Mouse (Mus musculus) G1E (cell line): ENCODE measurements around the gene Tex38. TPM values are rescaled to one million over a fixed set of nuclear protein-coding genes. Genes with fewer than 3 reads are reported as not detected.

ENCODE experiments used
- ATAC-seq: 2 replicates; pipeline ENCODE4 v1.8.0; 2016; ENCODE audit warnings: mild to moderate bottlenecking; ENCODE audit not compliant: insufficient number of reproducible peaks, poor library complexity, low FRiP score, severe bottlenecking; ENCODE audit errors: extremely low read depth
- DNase-seq: peaks from one replicate; pipeline ENCODE4 v3.0.0; 2012; ENCODE audit warnings: low spot score
- H3K27me3 ChIP-seq: 2 replicates; pipeline ENCODE4 v1.6.1; 2012; ENCODE audit warnings: mild to moderate bottlenecking, low read length, inconsistent platforms; ENCODE audit not compliant: insufficient read depth
- H3K36me3 ChIP-seq: replicated peaks from 2 replicates; pipeline ENCODE3; 2012; ENCODE audit warnings: mild to moderate bottlenecking, inconsistent platforms
- H3K4me1 ChIP-seq: 2 replicates; pipeline ENCODE4 v1.6.1; 2012; ENCODE audit warnings: low read depth, low read length, inconsistent platforms, mixed read lengths; ENCODE audit not compliant: insufficient read depth
- H3K4me3 ChIP-seq: 2 replicates; pipeline ENCODE4 v1.5.1; 2012; ENCODE audit warnings: low read depth, mild to moderate bottlenecking, inconsistent platforms, low read length, moderate library complexity, mixed read lengths
- H3K9me3 ChIP-seq: replicated peaks from 2 replicates; pipeline ENCODE4 v1.6.1; 2012; ENCODE audit warnings: inconsistent platforms
- CTCF ChIP-seq: IDR thresholded peaks from 2 replicates; pipeline ENCODE4 v1.5.1; 2012; ENCODE audit warnings: low read depth, low read length, inconsistent platforms, mixed read lengths
- GATA1 ChIP-seq: IDR thresholded peaks from 2 replicates; pipeline ENCODE4 v1.6.1; 2012; ENCODE audit warnings: borderline replicate concordance, low read length, inconsistent platforms, mixed read lengths
- GATA2 ChIP-seq: IDR thresholded peaks from 2 replicates; pipeline ENCODE4 v1.6.1; 2012; ENCODE audit warnings: low read depth, low read length, inconsistent platforms, borderline replicate concordance
- POLR2AphosphoS5 ChIP-seq: IDR thresholded peaks from 2 replicates; pipeline ENCODE4 v1.6.1; 2012; ENCODE audit warnings: low read depth, low read length, inconsistent platforms; ENCODE audit not compliant: insufficient replicate concordance
- TAL1 ChIP-seq: conservative IDR thresholded peaks from 2 replicates; pipeline ENCODE4 v1.6.1; 2012; ENCODE audit warnings: low read depth, low read length, inconsistent platforms, mixed read lengths
- polyA plus RNA-seq: library from polyadenylated mRNA; stranded (reverse); fragments of >175 nt; gene quantifications from 2 replicates; pipeline ENCODE4 v1.2.3, GENCODE M21; 2012
- total RNA-seq, 2 experiments: library from RNA; stranded (forward) in 1 of 2; stranded (reverse) in 1 of 2; fragments of 200-1000 nt in 1 of 2; fragments of >200 nt in 1 of 2; fragmentation: Nextera tagmentation in 1 of 2; gene quantifications; 2 replicates each; pipeline ENCODE4 v1.2.3; 2014 to 2017

Tex38 gene
- total and polyA plus RNA-seq, 3 experiments: not detected

GRCm38 (mm10) chr4:115824178-115824577, 43.4 kb upstream of the Tex38 start:
- no peak for DNase-seq
- H3K4me3 ChIP-seq: no peak overlapping the region
- TF ChIP-seq CTCF (no peak), GATA1 (no peak), TAL1 (no peak), POLR2AphosphoS5 (no peak), GATA2 (no peak)
- H3K4me1 ChIP-seq: peaks cover 42% of the 10 kb centered on the region
- ATAC-seq: no peak
- peaks cover 2% of the 10 kb centered on the region; the same call in 1 of the 2 replicates for H3K27me3 ChIP-seq
- H3K36me3 ChIP-seq: peaks cover 14% of the 10 kb centered on the region
- H3K9me3 ChIP-seq: no peaks in the 10 kb centered on the region

DNA sequence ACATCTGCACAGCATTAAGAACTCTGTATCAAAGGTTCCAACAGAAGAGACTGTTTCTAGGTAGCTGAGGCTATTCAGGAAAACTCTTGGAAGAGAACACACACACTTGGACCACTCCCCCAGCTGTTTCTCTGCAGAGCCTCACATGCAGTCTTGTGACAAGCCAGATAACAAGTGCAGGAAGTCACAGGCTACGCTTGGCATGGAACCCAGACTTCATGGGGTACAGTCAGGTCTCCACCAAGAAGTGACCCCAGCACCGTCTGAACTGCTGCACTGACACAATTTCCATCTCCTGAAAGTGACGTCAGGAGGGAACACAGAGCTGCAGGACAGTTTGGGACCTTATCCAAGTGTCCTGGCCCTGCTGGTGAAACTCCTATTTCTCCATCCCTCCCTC, 41.1 kb upstream of the Tex38 start:
- Histone ChIP-seq H3K36me3 (peaks cover 22% of the 10 kb centered on the region), H3K4me3 (no peak overlapping the region), H3K4me1 (peaks cover 21% of the 10 kb centered on the region), H3K9me3 (no peaks in the 10 kb centered on the region), H3K27me3 (peaks cover 2% of the 10 kb centered on the region; the same call in 1 of the 2 replicates)
- no peak for DNase-seq
- TF ChIP-seq TAL1 (no peak), GATA2 (no peak), POLR2AphosphoS5 (no peak), CTCF (no peak), GATA1 (no peak)
- no peak for ATAC-seq

DNA sequence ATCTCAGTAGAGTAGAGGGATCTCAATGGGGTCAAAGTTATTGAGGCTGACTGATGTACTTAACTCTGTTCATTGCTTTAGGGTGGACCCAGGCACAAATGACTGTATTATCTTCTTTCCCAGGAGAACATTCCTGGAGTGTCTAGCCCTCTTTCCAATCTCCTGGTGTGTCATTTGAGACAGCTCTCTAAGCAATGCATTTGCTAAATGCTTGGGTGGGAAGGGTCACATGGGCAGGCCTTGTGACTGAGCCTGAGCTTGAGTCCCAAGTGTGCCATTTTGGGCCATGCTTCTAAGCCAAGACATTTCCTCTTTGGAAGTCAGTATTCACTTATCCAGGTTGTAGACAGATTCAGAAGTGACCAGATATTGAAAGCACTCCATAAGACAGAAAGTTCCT, 40.6 kb upstream of the Tex38 start:
- no peak overlapping the region for H3K4me3 ChIP-seq
- TF ChIP-seq TAL1: no peak
- TF ChIP-seq GATA2: no peak
- no peak for TF ChIP-seq GATA1
- TF ChIP-seq CTCF: no peak
- no peak for TF ChIP-seq POLR2AphosphoS5
- peaks cover 26% of the 10 kb centered on the region for H3K36me3 ChIP-seq
- no peak for ATAC-seq
- H3K4me1 ChIP-seq: peaks cover 18% of the 10 kb centered on the region
- no peaks in the 10 kb centered on the region for H3K9me3 ChIP-seq
- no peak for DNase-seq
- H3K27me3 ChIP-seq: peaks cover 2% of the 10 kb centered on the region; the same call in 1 of the 2 replicates

DNA sequence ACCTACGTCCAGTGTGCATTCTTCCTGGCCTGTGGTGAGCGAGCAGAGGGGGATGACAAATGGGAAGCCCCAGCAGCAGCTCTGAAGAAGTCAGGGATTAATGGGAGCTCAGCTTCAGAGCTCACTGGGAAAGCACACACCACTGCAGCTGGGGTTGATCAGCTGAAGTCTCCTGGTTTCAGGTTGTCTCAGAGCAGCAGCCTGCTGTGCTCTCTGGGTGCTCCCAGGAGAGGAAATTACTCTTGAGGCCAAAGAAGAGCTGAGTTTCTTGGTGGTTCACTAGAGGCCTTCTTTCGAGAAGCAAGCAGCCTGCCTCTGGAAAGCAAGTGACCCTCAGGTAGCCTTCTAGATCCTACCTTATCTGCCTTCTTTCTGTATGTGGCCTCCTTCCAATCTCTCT, 40.1 kb upstream of the Tex38 start:
- ATAC-seq: no peak
- H3K4me1 ChIP-seq: peaks cover 18% of the 10 kb centered on the region

GRCm38 (mm10) chr4:115820199-115820598, 39.4 kb upstream of the Tex38 start:
- H3K36me3 ChIP-seq: peaks cover 37% of the 10 kb centered on the region
- H3K4me3 ChIP-seq: no peak overlapping the region
- H3K4me1 ChIP-seq: peaks cover 13% of the 10 kb centered on the region
- no peak for DNase-seq
- ATAC-seq: no peak
- TF ChIP-seq CTCF (no peak), POLR2AphosphoS5 (no peak), TAL1 (no peak), GATA1 (no peak), GATA2 (no peak)
- no peaks in the 10 kb centered on the region for H3K9me3 ChIP-seq
- peaks cover 2% of the 10 kb centered on the region; the same call in 1 of the 2 replicates for H3K27me3 ChIP-seq

More for the DNA sequence above, 40.1 kb upstream of the Tex38 start:
- no peak for DNase-seq
- H3K36me3 ChIP-seq: peaks cover 31% of the 10 kb centered on the region
- no peaks in the 10 kb centered on the region for H3K9me3 ChIP-seq
- peaks cover 2% of the 10 kb centered on the region; the same call in 1 of the 2 replicates for H3K27me3 ChIP-seq
- TF ChIP-seq GATA1: no peak
- no peak for TF ChIP-seq GATA2
- no peak for TF ChIP-seq POLR2AphosphoS5
- no peak for TF ChIP-seq TAL1
- TF ChIP-seq CTCF: no peak
- H3K4me3 ChIP-seq: no peak overlapping the region

- no peak for ATAC-seq
- Histone ChIP-seq H3K36me3 (peaks cover 54% of the 10 kb centered on the region), H3K4me3 (no peak overlapping the region), H3K27me3 (peaks cover 2% of the 10 kb centered on the region; the same call in 1 of the 2 replicates), H3K4me1 (peaks cover 3% of the 10 kb centered on the region; the same call in 1 of the 2 replicates), H3K9me3 (no peaks in the 10 kb centered on the region)
- TF ChIP-seq TAL1: no peak
- no peak for TF ChIP-seq CTCF
- TF ChIP-seq GATA1: no peak
- no peak for TF ChIP-seq GATA2
- TF ChIP-seq POLR2AphosphoS5: no peak
- no peak for DNase-seq
These were observed 34.8 kb upstream of the Tex38 start for GRCm38 (mm10) chr4:115815606-115816005.

DNA sequence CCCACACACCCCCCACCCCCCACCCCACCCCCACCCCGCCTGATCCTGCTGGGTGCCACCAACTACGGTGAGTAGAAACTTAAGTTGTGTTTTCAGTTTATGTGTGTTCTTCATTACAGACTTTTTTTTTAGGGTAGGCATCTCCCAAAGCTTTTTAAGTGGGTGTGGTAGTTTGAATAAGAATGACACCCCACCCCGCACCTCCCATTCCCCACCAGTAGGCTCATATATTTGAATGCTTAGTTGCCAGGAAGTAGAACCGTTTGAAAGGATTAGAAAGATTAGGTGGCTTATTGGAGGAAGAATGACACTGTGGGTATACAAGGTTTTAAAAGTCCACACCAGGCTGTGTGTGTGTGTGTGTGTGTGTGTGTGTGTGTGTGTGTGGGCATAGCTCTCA, 31.5 kb upstream of the Tex38 start:
- Histone ChIP-seq H3K4me3 (no peak overlapping the region), H3K27me3 (no peaks in the 10 kb centered on the region), H3K9me3 (no peaks in the 10 kb centered on the region), H3K36me3 (peaks cover 46% of the 10 kb centered on the region), H3K4me1 (no peaks in the 10 kb centered on the region)
- ATAC-seq (no peak), DNase-seq (no peak)
- TF ChIP-seq GATA1 (no peak), CTCF (no peak), GATA2 (no peak), POLR2AphosphoS5 (no peak)
